Mouse (Mus musculus) midbrain, postnatal 0 days (tissue): ENCODE data around the gene Exoc3. TPM values are rescaled to one million over a fixed set of nuclear protein-coding genes. Genes with fewer than 3 reads are reported as not detected.
A peak's percentile ranks its signal among the peaks of the same experiment; 100 is the strongest.

Source experiments
- ATAC-seq: fragments of 200-750 bp; cut with Nextera tagmentation; 2 replicates; pipeline ENCODE4 v1.8.0; 2017; ENCODE audit warnings: moderate number of reproducible peaks, mild to moderate bottlenecking, moderate TSS enrichment, moderate library complexity; ENCODE audit not compliant: low FRiP score
- DNase-seq: peaks from one replicate; pipeline ENCODE4 v3.0.0-alpha.2; 2015; ENCODE audit warnings: low spot score
- H3K27ac ChIP-seq: fragments of 300-500 bp; sonication (generic); 2 replicates; pipeline ENCODE4 v1.5.1; 2014; ENCODE audit warnings: low read depth, mild to moderate bottlenecking, low read length, mixed read lengths
- H3K27me3 ChIP-seq: fragments of 300-500 bp; sonication (generic); 2 replicates; pipeline ENCODE4 v1.6.1; 2014; ENCODE audit warnings: low read length, control low read depth, mixed read lengths; ENCODE audit not compliant: insufficient read depth
- H3K36me3 ChIP-seq: fragments of 300-500 bp; sonication (generic); 2 replicates; pipeline ENCODE4 v1.6.1; 2014; ENCODE audit warnings: low read length, control low read depth, mixed read lengths; ENCODE audit not compliant: insufficient read depth
- H3K4me1 ChIP-seq: fragments of 300-500 bp; sonication (generic); 2 replicates; pipeline ENCODE4 v1.6.1; 2014; ENCODE audit warnings: mild to moderate bottlenecking, control low read depth, antibody characterized with exemption, low read length, mixed read lengths; ENCODE audit not compliant: insufficient read depth
- H3K4me2 ChIP-seq: fragments of 300-500 bp; sonication (generic); 2 replicates; pipeline ENCODE4 v1.6.1; 2014; ENCODE audit warnings: low read depth, mild to moderate bottlenecking, low read length, mixed read lengths; ENCODE audit not compliant: poor library complexity, severe bottlenecking
- H3K4me3 ChIP-seq: fragments of 300-500 bp; sonication (generic); 2 replicates; pipeline ENCODE4 v1.5.1; 2014; ENCODE audit warnings: low read depth, mild to moderate bottlenecking, low read length, moderate library complexity
- H3K9ac ChIP-seq: fragments of 300-500 bp; sonication (generic); replicated peaks from 2 replicates; pipeline ENCODE4 v1.6.1; 2014; ENCODE audit warnings: mild to moderate bottlenecking, low read length, moderate library complexity, mixed read lengths; ENCODE audit not compliant: poor library complexity, severe bottlenecking
- H3K9me3 ChIP-seq: fragments of 300-500 bp; sonication (generic); 2 replicates; pipeline ENCODE4 v1.6.1; 2016; ENCODE audit warnings: low read length, control low read depth
- CTCF ChIP-seq: IDR thresholded peaks from 2 replicates; pipeline ENCODE4 v1.5.1; 2016; ENCODE audit warnings: antibody characterized with exemption, mild to moderate bottlenecking
- WGBS: fragments of 180-500 bp; shearing (Covaris S2); extraction: QIAGEN DNeasy Blood & Tissue Kit; methylation state at CpG from one replicate; pipeline ENCODE4 v1.1.7; 2014; 5-methylcytosine and 5-hydroxymethylcytosine counted together
- polyA plus RNA-seq: library from polyadenylated mRNA; unstranded; fragments of >200 nt; fragmentation: Nextera tagmentation; extraction: Ambion mirVana; gene quantifications from 2 replicates; pipeline ENCODE4 v1.2.1, GENCODE M21; 2015
- total RNA-seq: library from RNA; depleted of rRNA; stranded (reverse); fragments of >200 nt; gene quantifications from 2 replicates; pipeline ENCODE4 v1.2.3, GENCODE M21; 2014

Exoc3 gene
- total and polyA plus RNA-seq, 2 experiments from 2014 or later: 62.5 to 113 TPM

DNA sequence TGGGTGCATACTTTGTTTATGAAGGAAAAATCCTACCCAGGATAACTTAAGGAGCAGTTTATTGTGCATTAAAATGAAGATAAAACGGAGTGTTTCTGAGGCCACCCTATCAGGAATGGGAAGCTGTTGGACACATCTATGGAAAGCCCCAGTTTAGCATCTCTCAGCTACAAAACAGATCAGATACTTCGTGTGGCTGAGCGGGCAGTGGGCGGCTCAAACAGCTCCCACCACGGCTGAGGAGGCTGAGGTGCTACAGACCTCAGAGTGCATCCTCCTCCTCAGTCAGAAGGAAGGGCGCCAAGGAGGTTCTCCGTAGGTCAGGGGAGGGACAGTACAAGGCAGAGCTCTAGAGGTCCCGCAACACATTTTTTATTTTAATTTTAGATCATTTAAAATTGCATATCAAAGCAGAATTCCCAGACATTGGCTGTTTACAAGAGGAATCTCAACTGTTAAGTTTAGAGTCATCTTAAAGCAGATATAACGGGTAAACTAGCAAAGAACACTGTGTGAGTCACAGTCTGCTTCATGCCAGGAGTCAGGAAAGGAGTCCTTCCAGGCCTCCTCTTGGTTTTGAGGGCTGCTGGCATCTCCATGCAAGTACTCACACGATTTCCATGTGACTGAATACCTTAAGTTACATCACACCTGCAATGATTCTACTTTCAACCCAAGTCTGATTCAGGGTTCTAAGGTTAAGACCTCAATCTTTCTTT lies 38.9 kb downstream of the Exoc3 start:
- H3K27me3 ChIP-seq: no peaks in the 10 kb centered on the region
- H3K4me1 ChIP-seq: no peaks in the 10 kb centered on the region
- no peak for ATAC-seq
- no peaks in the 10 kb centered on the region for H3K9me3 ChIP-seq
- no peak overlapping the region for H3K27ac ChIP-seq
- TF ChIP-seq CTCF: no peak
- no peak overlapping the region for H3K4me2 ChIP-seq
- no peak for DNase-seq
- H3K4me3 ChIP-seq: no peak overlapping the region
- WGBS: 87% methylated on average over 10 of the region's 10 CpGs
- no peak overlapping the region for H3K9ac ChIP-seq
- peaks cover 40% of the 10 kb centered on the region for H3K36me3 ChIP-seq

DNA sequence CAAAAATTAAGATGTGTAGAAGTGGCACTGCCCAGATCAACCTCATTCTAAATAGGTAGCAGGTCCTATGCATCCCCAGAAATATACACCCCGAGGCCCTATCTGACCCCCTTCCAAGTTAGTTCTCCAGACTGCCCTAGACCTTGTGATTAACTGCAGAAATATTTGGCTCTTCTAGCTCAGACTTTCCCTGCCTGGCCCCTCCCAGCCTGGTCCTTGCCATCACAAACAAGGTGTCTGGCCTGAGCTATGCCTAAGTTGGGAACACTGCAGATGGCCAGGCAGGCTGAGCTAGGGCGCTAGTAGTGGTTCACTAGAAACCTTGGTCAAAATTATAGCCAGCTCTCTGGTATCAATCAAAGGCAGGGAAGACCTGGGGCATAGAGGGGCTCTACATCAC lies 41.0 kb downstream of the Exoc3 start:
- Histone ChIP-seq H3K36me3 (peaks cover 24% of the 10 kb centered on the region), H3K27ac (no peak overlapping the region), H3K4me3 (no peak overlapping the region), H3K27me3 (no peaks in the 10 kb centered on the region), H3K9ac (no peak overlapping the region), H3K4me1 (no peaks in the 10 kb centered on the region), H3K4me2 (peak overlapping the region; percentile 78; the same call in 1 of the 2 replicates), H3K9me3 (no peaks in the 10 kb centered on the region)
- DNase-seq (no peak), ATAC-seq (peak; percentile 20; the same call in 1 of the 2 replicates)
- no peak for TF ChIP-seq CTCF
- WGBS: 92% methylated on average over 2 of the region's 2 CpGs

DNA sequence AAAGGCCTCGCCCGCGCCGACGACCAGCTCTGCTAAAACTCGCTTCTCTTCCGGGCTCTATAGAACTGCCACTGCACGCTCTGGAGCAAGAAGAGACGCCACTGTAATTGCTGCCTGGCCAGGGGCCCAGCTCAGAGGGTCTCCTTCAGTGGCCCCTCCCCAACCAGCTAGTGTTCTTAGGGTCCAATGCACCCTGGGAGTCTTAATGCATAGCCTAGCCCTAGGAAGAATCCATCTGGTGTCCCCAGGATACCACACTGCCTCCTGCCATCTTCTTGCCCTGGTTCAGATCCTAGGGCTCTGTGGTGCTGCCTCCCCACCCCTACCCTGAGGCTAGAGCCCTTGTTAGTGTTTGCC lies 41.5 kb downstream of the Exoc3 start:
- ATAC-seq: peak; percentile 50

DNA sequence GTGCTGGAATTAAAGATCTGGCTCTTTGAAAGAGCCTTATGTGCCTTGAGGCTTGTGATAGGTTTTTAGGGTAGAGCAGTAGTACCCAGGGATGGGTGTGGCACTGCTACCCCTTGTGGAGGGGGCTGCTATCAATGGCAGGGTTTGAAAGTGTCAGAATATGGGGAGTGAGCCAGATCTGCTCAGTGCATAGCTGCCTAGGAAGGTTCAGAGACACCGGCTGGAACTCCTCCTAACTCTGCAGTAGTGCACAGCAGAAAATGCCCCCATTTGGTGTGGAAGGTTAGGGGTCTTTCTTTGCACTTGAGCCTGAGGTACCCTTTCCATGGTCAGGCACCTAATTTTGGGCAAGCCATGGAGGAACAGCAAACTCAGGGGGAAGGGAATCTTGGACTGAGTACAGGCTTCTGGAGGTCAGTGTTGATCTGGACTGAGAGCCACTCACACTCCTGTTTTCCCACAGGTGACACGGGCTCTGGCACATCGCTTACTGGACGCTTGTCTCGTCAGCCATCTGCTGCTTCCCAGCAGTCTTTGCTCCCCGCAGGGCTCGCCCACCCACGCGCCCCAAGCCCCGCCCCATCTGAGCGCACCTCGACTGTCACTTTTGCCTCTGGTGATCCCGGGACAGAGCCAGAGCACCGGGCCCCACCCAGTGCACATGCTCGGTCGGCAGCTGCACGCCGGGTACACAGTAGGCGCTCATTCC lies 42.0 kb downstream of the Exoc3 start:
- WGBS: 8% methylated on average over 19 of the region's 19 CpGs
- no peaks in the 10 kb centered on the region for H3K4me1 ChIP-seq
- H3K9me3 ChIP-seq: no peaks in the 10 kb centered on the region
- H3K27me3 ChIP-seq: no peaks in the 10 kb centered on the region
- peak; percentile 31 for DNase-seq
- H3K27ac ChIP-seq: no peak overlapping the region
- H3K36me3 ChIP-seq: peaks cover 17% of the 10 kb centered on the region
- peak overlapping the region; percentile 78 for H3K4me2 ChIP-seq
- peak overlapping the region; percentile 39 for H3K4me3 ChIP-seq
- peak; percentile 77 for ATAC-seq
- TF ChIP-seq CTCF: no peak
- H3K9ac ChIP-seq: peak overlapping the region; percentile 61; the same call in 1 of the 2 replicates

More for the DNA sequence above, 41.5 kb downstream of the Exoc3 start:
- no peaks in the 10 kb centered on the region for H3K9me3 ChIP-seq
- H3K4me1 ChIP-seq: no peaks in the 10 kb centered on the region
- 5% methylated on average over 7 of the region's 9 CpGs for whole genome bisulfite sequencing
- H3K27me3 ChIP-seq: no peaks in the 10 kb centered on the region
- peak overlapping the region; percentile 78 for H3K4me2 ChIP-seq
- peak overlapping the region; percentile 39 for H3K4me3 ChIP-seq
- no peak overlapping the region for H3K27ac ChIP-seq
- H3K9ac ChIP-seq: peak overlapping the region; percentile 61; the same call in 1 of the 2 replicates
- peak; percentile 11 for DNase-seq
- TF ChIP-seq CTCF: no peak
- H3K36me3 ChIP-seq: peaks cover 23% of the 10 kb centered on the region

DNA sequence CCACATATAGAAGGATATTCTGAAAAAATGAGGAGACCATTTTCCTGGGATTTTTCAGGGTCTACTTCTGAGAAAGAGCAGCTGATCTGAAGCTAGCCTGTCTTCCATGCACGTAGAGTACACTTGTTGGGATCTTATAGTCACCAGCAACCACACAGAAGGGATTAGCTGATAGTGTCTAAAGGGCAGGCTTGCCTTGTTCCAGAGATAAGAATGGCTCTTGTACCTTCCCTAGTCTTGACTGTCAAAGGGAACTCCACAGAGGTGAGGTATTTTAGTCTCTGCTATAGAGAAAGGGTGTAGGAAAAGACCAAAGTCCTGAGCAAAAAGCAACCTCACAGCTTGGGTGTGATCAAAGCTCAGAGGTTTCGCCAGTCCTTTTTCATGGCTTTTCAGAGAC lies 61.2 kb downstream of the Exoc3 start:
- ATAC-seq: no peak
- H3K27me3 ChIP-seq: no peaks in the 10 kb centered on the region
- no peak for TF ChIP-seq CTCF
- no peaks in the 10 kb centered on the region for H3K4me1 ChIP-seq
- no peak overlapping the region for H3K27ac ChIP-seq
- H3K4me2 ChIP-seq: no peak overlapping the region
- DNase-seq: no peak
- no peaks in the 10 kb centered on the region for H3K36me3 ChIP-seq
- no peak overlapping the region for H3K9ac ChIP-seq
- no peaks in the 10 kb centered on the region for H3K9me3 ChIP-seq
- no peak overlapping the region for H3K4me3 ChIP-seq
- WGBS: 79% methylated on average over 2 of the region's 2 CpGs

DNA sequence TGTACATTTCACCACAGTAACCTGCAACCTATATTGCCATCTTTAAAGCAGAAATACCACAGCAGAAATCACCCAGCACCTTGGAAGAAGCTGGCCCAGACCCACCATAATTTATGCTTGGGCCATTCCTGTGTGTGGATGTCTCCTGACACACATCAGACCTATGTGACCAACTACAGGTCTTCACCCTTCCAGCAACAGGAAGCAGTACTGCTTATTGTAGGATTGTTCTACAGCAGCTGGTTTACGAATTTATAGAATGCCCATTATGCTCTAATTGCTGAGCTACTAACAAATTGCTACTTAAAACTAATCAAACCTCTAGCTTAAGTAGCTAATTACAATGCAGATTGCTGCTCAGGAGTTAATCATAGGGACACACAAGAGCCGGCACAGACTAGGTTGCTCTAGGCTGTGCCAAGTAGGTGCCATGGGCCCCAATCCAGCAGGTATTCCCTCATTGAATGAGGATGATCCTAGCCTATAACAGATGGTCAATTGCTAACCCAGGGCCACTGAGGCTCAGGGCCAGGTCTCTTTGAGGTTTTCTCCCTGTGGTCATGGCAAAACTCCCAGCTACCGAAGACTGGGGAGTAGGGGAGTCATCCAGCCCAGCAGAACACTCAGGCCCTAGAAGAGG lies 62.4 kb downstream of the Exoc3 start:
- DNase-seq: peak; percentile 28

More for the DNA sequence above, 62.4 kb downstream of the Exoc3 start:
- Histone ChIP-seq H3K4me2 (no peak overlapping the region), H3K27ac (no peak overlapping the region), H3K9me3 (no peaks in the 10 kb centered on the region), H3K4me3 (no peak overlapping the region), H3K27me3 (no peaks in the 10 kb centered on the region), H3K9ac (no peak overlapping the region), H3K4me1 (no peaks in the 10 kb centered on the region), H3K36me3 (no peaks in the 10 kb centered on the region)
- no peak for TF ChIP-seq CTCF
- 92% methylated on average over 3 of the region's 3 CpGs for WGBS
- ATAC-seq: no peak
